Mouse (Mus musculus): ENCODE measurements around the gene F5.
A peak's percentile ranks its signal among the peaks of the same experiment; 100 is the strongest.

The F5 gene

DNA sequence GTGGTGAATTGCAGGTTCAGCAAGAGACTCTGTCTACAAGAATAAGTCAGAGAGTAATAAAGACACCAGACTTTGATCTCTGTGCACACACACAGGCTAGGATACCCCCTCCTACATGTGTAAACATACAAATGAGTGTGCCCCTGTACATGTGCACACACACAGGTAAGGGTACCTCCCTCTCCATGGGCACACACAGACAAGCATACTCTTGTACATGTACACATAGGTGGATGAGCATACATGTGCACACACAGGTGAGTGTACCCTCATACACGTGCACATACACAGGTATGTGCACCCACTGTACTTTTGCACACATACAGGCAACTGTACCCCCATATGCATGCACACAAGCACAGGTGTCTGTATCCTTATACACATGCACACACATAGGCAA, 81.8 kb downstream of the F5 start:
- DNase-seq (ENCODE audit: low read depth, low spot score) = no peak

DNA sequence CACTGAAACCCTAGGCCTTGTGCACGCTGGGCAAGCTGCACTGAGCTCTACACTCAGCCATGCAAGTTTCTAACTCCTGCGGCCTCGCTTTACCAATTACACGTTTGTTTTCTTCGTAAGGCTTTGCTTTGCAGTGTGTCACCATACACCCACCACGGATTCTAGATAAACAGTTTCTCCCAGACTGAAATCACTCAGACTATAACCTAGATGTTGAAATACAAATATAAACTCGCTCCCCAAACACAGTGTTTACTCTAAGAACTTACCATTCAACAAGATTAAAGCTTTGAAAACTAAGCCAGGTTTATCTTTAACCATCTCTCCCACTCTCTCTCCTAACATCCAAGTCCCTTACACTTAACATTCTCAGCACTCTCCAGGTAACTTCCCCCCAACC, 83.4 kb downstream of the F5 start:
- no peak for DNase-seq (ENCODE audit: low read depth, low spot score)

DNA sequence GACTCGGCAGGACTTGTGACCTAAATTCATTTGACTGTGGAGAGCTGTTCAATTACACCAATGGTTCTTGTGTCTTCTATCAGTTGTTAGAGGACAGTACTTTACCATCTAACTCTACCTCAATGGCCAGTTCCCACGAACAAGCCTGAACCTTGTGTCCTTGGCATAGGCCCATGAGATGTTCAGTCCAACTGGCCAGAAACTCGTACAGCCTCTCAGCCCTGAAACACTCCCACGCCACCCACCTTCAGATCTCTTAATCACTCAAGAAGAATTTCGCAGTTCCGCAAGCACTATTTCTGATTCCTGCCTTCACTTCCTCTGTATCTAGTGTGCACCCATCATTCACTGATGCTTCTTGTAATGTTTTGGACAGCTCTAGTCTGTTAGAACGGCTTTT, 84.4 kb downstream of the F5 start:
- no peak for DNase-seq (ENCODE audit: low read depth, low spot score)

DNA sequence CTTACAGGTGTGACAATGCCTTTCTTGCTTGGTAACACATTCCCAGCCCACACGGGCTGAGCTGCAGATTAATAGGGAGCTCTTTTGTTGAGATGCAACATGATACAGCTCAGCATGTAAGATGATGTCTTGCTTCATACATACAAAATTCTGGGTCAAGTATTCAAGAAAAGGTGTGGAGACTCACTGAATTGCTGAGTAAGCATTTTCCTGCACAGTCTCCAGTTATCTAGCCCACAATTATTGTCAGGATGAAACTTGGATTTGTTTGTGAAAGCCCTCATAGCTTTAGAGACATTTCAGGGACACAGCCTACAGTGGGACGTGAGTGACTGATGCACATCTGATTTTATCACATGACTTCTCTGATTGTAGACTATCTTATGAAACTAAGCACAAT, 89.9 kb downstream of the F5 start:
- DNase-seq (ENCODE audit: low read depth, low spot score) = no peak

DNA sequence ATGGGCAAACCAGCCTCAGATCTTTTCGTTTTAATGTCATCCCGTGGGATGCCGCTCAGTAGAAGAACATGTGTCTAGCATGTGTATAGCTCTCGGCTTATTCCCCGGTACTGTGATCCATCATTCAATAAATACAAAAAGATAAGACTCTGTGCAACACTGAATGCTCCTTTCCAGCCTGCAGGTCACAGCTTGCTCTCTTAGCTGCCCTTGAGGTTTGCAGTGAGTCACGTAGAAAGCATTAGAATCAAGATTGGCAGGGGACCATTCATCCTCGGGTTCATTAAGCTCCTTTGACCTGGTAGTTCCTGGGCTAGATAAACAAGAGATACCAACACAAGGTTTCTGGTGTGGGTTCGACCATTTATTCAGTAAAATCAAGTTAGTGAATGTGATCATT, 91.2 kb downstream of the F5 start:
- DNase-seq (ENCODE audit: low read depth, low spot score) = no peak

DNA sequence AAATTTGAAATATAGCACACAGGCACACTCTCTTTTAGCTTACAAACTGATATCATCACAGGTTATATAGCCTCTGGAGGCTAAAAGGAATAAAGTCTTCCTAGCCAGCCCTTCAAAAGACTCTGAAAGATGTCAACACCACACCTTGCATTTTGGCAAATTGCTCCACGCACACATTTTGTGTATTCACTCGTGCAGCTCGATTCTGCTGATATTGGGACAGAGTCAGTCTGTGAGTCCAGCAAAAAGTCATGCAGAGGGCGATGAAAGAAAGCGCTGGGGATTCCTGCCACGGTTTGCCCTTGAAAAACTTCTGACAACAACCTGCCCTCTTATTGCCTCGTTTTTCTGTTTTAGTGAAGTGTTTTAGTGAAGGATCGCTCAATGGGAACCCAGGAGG, 95.8 kb downstream of the F5 start:
- no peak for DNase-seq (ENCODE audit: low read depth, low spot score)

DNA sequence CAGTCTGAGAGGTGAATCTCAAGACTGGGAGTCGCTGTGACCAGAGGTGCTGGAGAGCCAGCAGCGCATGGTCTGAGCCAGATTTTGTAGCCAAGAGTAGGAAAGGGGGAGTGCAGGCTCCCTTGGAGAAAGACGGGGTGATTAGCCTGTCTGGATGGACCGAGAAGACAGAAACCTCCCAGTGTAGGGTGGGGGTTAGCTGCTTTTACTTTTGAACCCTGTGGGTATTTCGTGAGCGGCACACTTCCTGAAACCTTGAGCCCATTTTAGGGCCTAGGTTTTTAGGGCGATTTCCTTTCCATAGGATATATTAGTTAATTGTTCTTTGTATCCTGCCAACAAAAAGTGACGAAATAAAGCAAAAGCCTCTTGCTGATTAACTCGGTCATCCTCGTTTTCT, 96.3 kb downstream of the F5 start:
- no peak for DNase-seq (ENCODE audit: low read depth, low spot score)

DNA sequence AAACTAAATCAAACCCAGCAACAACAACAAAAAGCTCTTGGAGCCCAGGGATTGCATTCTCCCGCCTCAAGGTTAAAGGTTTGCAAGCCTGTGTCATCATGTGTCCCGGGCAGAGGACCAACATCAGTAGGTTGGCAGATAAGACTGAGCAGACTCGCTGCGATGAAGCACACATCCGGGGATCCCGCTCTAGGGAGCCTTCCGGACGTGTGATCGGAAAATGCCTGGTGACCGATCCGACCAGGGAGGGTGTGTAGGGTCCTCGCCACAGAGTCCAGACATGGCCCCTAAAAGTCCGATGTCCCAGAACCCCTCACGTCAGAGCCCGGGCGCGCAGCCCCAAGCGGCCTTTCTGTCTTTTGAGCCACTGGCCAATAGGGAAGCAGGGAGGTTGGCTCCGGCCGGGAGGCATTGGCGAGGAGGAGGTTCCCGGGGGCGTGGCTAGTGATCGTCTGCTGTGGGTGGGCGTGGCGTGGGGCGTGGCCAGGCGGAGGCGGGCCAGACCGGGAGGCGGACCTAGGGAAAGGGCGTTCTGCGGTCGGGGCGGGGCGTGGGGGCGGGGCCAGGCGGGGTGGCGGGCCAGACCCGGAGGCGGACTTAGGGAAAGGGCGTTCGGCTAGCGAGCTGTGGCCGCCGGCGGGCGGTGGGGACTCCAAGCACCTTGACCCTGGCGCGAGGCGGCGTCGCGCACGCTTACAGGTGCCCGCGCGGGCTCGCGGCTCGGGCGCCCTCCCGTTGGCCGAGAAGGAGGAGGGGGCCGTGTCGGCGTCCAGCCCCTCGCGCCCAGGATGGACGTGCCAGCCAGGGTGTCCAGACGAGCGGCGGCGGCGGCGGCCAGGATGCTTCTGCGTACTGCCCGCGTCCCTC, 97.1 kb downstream of the F5 start, which contains the start of gene Slc19a2:
TSS of gene Slc19a2 (plus strand) at position 582 of the 867 bp plus-strand sequence.
- DNase-seq (ENCODE audit: low read depth, low spot score) = peak; percentile 97

DNA sequence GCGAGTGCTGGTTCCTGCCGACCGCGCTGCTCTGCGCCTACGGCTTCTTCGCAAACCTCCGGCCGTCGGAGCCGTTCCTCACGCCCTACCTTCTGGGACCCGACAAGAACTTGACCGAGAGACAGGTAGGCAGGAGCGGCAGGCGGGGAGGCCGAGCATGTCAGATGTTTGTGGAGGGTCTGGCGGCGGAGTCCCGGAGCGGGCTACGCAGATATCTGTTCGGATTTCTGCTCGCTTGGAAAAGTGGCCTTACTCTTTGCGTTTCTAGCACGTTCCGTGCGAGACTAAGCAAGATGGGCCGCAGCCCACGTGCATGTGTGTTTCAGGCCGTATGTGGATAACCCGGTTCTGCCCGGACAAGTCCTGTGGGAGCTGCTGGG, 97.7 kb downstream of the F5 start:
- DNase-seq (ENCODE audit: low read depth, low spot score) = peak; percentile 23

DNA sequence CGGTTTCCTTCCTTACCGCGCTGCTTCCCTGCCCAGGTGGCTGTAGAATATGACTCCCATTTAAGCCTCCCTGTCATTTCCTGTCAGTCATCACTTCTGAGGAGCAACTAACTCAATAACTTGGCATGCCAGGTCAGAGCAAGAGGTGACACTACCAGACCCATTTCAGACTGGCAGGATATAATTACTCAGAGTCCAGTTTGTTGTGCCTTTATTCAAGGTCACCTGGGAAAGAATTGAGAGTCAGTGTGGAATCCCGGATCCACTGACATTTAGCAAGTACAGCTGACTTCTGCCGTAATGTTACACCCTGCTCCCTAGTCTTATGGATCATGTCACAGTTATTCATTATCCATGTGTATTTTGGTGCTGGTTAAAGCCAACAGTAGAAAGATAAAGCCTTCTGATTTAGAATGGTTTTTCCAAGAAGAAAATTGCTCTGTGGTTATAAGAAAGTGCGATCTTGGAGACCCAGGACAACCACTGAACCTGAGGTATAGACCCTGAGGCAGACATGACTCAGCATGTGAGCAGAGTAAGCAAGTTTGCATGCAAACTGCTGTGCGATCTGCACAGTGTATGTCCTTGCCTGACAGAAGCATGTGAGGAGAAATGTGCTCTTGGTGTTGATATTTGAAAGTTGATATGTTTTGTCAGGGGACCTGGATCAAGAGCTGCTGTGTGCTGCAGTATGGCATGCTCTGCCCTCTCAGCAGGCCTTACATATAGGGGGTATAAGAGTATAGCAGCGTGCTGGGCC, 98.9 kb downstream of the F5 start:
- DNase-seq (ENCODE audit: low read depth, low spot score) = peak; percentile 41

DNA sequence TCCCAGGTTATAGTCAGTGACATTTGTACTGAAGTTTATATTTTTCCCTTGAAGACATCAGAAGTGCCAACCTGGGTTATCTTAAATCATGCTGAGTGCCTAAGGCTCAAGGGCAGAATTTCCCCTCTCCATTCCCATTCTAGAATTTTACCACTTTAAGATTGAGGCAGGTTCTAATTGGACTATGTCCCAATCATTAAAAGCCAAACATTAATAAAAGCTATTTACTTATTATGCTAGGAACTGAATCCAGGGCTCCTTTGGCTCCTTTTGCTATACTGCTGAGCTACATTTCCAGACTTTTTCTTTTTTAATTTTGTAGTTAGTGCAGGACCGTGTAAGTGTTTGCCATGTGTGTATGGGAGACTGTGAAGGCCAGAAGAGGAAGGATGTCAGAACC, 99.8 kb downstream of the F5 start:
- DNase-seq (ENCODE audit: low read depth, low spot score) = no peak

DNA sequence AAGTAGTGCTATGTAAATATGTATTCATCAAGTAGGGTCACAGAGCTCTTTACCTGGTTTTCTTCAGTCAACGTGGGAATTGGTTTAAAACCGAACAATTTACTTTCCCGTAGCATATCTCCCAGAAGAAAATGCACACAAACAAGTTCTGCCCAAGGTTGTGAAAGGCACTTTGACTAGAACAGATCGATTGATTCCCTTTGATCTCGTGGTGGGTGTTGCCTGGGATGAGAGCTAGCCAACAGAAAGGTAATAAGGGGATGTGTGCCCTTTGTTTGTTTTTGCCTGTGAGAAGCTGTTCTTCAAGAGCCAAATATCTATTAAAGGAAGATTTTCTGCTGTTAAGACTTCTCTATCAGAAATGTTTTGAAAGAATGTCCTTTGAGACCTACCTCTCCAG, 100.9 kb downstream of the F5 start:
- no peak for DNase-seq (ENCODE audit: low read depth, low spot score)

DNA sequence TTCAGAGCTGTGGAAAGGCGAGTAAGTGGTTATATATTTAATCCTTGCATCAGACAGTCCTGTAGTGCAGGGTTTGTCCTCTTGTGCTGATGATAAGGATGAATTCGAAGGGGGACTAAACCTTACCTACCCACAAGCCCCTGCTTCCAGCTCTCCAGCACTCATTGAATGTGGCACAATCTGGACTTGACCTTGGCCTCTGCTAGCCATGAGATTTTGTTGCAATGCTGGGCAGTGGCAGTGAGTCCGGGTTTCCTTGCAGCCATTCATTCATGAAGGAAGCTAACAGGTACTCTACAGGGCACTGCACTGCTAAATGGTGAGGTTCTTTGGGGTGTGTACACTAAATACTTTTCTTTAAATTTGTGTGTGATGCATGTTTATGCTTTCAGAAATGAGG, 103.2 kb downstream of the F5 start:
- DNase-seq (ENCODE audit: low read depth, low spot score) = no peak

DNA sequence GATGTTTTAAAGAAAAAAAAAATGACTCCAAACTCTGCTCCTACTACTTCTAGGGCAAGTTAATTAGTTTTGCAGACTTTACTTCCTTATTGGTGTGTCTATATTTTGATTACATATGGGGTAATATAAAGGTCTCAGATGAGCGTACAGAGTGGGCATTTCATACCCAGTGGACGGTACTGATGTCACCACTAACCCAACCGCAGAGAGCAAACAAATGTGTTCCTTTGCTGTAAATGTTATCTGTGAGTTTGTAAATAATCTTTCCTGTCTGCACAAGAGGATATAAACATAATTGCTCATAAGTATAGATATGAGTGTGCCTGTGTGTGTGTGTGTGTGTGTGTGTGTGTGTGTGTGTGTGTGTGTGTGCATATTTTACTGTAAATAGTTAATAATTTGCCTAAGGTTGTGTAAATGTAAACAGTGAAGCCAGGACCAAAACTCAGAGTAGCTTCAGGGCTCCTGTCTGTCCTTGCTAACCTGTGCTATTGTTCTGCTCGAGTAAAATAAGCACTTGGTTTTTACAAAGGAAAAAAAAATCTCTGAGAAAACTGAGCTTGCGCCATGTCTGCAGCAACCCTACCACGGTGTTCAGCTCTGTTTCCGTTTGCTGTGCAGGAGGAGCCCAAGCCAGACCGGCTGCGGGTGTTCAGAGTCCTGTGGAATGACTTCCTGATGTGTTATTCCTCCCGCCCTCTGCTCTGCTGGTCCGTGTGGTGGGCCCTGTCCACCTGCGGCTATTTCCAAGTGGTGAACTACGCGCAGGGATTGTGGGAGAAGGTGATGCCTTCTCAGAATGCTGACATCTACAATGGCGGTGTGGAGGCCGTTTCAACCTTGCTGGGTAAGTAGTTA, 108.8 kb downstream of the F5 start:
- no peak for DNase-seq (ENCODE audit: low read depth, low spot score)

DNA sequence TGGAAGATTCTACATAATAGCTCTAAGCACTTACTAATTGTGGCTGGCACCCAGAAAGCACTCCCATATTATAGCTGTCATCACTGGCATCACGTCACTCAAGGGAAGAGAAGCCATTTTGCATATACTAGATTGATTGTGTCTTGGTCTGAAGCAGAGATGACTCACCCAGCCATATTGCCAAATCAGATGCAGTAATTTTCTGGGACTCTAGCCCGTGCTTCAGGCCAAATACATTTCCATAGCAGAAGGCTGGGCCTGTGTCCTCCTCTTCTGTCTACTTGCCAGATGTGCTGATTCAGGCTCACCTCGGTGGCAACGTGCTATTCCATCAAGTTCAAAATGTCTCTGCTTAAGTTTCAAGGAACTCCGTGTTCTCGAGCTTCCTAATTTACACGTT, 109.9 kb downstream of the F5 start:
- no peak for DNase-seq (ENCODE audit: low read depth, low spot score)

Measured in mesoderm, embryonic 11.5 days (tissue).